Mouse (Mus musculus): Measurements from ENCODE around the gene Cbx6.

The Cbx6 gene

DNA sequence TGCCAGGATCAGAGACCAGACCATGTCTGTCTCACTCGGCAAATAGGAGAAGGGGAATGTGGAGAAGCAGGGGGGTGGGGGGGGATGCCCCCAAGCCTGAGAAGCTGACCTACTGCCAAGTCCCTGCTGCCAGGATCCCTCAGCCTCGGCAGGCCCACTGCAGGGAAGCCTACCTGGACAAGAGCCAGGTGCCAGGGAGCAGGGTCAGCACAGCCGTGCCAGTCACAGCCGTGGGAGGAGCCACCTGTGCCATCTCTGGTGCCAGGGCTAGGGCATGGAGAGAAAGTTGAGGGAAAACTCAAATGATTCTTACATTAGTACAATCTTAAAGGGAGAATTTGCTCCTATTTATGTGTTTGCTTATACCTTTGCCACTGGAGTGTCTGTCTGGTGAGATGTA is 32.2 kb downstream of the Cbx6 start:
- no peak for DNase-seq

DNA sequence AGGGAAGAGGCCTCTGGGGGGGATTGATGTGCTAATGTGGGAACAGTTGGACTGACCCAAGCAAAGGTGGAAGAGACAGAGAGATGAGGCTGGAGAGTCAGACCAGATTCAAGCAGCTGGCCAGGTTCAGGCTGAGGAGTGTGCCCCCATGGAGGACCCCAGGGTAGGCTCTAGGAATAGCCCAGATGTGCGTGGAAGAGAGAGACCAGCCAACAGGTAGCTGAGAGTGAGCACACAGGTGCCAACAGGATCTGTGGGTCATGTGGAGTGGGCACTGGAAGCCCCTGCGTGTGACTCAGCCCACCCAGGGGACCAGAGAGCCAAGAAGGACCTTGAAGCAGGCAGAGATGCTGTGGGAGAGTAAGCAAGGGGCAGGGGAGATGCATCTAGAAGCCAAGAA is 32.8 kb downstream of the Cbx6 start:
- no peak for DNase-seq

DNA sequence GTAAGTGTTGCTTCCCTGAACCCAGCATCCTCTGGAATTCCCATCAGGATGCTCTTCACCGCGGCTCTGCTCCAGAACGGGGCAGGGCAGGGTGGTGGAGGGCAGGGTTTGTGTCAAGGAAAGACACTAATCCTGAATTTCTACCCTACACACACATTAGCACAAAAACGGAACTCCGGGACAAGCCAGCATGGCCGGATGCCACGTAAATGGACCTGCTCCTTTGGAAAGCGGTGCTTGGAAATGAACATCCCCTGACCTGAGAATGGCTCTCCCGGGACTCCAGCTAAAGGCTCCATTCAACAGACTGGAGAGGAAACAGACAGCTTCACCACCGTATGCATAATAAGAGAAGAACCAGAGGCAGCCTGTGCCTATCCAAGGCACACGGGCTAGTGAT is 33.8 kb downstream of the Cbx6 start:
- no peak for DNase-seq

DNA sequence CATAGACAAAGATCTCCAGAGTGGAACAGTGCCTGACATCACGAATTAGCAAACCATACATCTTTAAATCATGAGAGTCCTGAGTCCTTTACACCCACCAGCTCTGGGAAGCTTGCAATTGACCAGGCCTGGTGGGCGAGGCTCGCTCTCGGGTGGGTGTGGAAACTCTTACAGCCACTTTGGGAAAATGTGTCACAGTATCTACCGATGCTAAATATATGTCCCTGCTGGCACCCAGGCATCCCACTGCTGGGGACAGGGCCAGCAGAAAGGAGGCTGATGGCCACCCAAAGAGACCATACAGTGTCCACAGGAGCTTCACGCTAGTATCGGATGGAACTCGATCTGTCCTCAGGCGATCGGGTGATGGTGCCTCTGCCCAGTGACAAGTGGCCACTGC is 35.9 kb downstream of the Cbx6 start:
- no peak for DNase-seq

DNA sequence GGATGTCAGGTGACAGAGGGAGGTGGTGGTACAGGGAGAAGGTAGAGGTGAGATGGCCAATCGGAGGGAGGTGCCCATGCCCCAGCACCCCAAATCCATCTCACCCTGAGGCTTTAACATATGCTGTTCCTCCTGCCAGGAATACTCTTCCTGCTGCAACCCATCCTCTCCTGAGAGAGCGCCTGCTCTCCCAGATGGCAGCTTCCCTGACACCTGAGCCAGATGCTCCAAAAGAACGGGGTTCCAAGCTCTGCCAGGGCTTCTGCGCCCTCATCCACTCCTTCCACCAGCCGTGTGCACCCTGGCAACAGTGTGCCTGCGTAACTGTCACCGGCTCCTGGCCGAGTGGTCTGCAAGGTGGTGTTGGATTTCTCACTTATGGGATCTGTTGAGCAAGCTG is 36.8 kb downstream of the Cbx6 start:
- no peak for DNase-seq

DNA sequence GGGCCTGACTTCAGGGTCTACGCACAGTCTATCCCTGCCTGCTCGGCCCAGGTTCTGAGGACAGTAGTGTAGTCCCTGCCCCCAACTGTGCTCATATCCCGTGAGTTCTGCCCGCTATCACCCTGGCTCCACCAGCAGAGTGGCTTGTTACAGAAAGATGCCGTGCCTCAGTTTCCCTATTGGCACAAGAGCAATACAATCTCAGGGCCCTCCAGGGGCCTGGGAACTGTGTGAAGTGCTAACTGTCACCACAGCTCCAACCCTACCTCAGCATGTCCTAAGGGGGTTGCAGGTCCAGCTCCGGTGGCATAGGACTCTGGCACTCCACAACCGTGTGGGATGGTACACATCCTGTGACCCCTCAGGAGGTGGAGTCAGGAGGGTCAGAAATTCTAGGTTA is 37.4 kb downstream of the Cbx6 start:
- DNase-seq: no peak

DNA sequence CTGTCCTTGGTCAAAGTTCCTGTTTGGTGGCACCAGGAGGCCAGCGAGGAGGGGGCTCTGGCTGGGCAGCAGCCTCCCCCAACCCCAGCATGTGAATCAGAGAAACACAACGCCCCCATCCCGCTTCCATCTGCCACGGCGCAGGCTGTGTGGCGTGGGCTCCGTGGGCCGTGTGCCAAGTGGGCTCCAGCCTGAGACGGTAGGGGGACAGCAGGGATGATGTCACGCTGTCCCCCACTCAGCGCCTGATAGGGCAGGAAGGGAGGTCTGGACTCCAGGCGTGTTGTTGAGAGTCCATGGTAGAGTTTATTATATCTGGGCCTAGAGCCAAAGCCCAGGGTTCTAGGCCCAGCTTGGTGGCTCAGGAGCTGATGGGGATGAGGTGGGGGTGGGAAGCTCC is 38.2 kb downstream of the Cbx6 start:
- no peak for DNase-seq

DNA sequence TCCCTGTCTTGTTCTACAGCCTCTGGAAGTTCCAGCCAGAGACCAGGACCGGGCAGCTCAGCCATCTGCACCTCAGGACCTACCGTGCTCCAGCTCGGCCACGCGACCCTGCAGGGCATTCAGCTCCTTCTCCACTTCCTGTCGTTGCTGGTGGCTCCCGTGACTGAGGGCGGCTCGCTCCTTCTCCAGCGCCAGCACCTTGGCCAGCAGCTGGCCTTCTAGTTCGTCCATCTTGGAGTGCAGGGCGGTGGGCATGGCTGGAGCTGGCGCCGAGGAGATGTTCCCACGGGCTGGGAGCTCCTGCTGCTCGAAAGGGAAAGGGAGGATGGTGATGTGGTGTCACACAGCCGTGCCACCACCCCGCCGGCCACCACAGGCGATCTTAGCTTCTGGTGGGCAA is 40.3 kb downstream of the Cbx6 start:
- DNase-seq: no peak

DNA sequence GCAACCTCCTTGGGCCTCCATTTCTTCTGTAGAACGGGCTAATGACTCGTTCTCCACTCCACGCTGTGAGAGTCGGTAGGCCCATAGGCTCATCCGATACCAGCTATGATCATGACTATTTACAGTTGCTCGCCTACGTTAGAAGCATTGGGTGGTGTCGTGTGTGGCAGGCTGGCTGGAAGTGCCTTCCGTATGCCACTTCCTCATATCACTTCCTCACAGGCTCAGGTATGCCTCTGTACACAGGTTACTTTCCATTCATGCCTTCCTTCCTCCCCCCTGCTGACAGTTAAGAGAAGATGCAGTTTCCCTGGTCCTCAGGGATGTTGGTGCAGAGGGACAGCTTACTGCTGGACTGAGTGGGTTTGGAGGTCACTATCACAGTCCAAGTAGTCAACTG is 41.4 kb downstream of the Cbx6 start:
- DNase-seq: peak; percentile 21 to 25

DNA sequence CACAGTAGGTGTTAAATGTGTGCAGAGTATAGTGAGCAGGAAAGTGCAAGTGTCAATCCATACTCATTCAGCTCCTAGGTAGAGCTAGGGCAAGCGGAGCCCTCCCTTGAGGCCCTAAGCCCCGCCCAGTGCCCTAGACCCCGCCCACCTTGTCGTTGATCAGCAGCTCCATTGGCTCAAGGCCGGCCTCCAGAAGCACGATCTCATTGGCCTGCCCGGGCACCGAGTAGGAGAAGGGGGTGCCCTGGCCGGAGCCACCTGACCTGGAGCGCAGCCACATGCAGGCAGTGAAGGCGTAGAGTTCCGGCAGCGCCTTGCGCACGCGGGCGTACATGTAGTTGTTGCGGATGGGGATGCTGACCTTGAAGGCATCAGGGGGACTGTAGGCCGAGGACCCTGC is 42.0 kb downstream of the Cbx6 start:
- DNase-seq: no peak

DNA sequence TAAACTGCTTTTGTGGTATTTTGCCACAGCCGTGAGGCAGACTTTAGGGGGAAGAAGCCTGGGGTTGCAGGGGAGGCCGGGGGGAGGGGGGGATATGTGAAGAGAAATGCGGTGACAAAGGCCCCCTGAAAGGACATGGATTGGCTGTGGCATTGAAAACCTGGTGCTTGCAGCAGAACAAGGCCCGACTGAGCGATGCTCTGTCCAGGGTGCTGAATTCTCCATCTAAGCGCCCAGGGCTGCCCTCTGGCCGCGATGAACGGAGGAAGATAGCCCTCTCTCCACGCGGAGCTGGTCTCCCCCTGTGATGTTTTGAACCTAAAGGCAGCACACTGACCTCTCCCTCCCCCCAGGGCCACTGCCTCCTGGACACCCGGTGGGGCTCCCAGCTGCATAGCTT is 43.0 kb downstream of the Cbx6 start:
- DNase-seq: peak; percentile 63 to 67

DNA sequence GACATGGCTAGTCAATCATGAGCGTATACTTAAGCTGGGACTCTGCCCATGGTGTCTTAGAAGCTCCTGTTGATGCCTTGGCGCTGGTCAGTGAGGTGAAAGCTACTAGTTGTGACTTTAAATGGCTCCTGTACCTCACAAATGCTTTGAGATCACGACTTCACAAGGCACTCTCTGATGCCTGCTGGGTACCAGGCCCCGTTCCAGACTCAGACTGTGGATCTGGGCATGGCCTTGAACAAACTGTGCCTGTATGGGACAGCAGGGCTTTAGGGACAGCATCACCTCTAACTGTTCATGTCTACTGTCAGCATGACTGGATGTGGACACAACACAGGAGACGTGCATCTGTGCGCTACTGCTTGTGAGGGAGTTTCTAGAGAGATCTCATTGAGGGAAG is 43.6 kb downstream of the Cbx6 start:
- DNase-seq: no peak

DNA sequence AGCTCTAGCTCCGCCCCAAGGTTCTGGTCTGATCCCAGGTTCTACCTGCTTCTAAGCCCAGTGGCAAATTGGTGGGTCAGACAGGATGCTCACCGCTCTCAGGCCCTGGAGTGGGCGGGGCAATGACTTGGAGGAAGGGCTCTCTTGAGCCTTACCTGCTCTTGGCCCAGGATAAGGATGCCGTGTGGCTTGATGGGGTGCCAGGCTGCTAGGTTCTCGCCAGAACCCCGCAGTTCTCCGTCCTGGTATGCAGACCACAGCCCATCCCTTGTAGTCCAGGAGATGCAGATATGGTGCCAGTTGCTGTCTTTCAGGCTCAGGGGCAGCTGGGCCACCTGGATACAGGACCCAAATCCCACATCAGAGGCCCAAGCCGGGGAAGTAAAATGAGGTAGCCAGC is 44.4 kb downstream of the Cbx6 start:
- no peak for DNase-seq

DNA sequence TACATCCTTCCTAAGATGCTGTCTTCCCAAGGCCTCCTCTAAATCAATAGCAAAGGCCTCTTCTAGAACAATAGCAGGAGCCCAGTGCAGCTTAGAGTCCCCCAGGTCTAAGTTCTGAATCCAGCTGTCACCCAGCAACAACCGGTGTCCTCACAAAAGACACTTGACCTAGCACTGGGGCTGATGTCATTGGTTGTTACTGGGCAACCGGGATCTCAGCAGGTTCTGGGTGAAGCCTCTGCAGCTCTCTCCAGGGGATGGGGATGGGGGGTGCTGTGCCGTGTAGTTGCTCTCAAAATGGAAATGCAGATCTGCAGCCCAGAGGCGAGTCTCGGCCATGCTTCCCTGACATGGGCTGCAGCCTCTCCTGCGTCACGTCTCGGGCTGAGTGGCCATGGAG is 46.7 kb downstream of the Cbx6 start:
- DNase-seq: no peak

DNA sequence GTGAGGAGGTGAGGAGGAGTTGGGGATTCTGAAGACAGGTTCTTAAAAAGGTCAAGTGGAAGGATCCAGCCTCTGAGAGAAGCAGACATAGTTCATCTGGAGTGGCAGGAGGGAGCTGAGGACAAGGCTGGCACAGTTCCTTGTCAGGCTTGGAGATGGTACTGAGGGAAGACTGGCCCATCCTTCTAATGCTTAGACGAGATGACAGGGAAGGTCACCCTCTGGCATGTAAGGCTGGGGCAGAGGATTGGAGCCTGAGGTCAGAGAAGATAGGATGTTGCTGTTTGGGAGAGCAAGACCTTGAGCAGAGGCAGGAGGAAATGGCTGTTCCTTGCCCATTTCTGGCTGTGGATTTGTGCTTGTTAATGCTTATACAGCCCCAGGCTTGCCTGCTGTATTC is 49.4 kb downstream of the Cbx6 start:
- DNase-seq: no peak

DNA sequence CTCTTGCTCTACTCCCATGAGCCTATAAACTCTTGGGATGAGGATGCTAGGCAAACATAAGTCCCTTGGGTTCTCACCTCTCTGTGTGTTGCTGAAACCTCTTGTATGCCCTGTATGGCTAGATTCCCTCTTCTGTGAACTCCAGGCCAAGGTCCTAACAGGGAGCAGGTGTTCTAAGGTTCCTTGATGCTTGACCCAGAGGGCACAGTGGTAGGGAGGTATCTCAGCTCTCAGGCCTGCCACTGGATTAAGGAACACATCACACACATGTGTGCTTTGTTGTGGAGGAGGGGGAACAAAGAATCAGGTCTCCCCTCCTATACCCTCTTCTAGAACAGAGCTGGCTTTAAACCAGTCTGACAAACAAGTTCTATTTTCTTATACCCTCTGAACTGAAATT is 56.7 kb downstream of the Cbx6 start, which contains the start of gene Dnal4:
Gene Dnal4, minus strand, starts transcription at position 101 of the 400 bp plus-strand sequence.
- DNase-seq: no peak

DNA sequence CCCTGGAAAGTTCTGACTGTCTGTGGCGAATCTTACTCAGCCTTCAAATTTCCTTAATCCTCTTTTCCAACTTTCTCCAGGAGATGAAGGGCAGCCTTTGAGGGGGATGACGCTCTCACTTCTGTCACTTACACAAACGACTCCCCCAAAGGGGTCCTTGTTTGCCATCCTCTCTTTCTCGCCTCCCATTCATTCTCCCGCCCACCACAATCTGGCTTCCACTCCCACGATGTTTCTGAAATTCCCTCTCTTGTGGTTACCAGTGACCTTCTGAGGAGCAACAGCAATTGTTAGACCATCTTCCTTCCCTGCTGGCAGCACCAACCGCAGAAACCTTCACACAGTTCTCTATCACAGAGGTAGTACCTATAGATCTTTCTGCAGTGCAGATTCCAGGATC is 58.8 kb downstream of the Cbx6 start:
- no peak for DNase-seq

DNA sequence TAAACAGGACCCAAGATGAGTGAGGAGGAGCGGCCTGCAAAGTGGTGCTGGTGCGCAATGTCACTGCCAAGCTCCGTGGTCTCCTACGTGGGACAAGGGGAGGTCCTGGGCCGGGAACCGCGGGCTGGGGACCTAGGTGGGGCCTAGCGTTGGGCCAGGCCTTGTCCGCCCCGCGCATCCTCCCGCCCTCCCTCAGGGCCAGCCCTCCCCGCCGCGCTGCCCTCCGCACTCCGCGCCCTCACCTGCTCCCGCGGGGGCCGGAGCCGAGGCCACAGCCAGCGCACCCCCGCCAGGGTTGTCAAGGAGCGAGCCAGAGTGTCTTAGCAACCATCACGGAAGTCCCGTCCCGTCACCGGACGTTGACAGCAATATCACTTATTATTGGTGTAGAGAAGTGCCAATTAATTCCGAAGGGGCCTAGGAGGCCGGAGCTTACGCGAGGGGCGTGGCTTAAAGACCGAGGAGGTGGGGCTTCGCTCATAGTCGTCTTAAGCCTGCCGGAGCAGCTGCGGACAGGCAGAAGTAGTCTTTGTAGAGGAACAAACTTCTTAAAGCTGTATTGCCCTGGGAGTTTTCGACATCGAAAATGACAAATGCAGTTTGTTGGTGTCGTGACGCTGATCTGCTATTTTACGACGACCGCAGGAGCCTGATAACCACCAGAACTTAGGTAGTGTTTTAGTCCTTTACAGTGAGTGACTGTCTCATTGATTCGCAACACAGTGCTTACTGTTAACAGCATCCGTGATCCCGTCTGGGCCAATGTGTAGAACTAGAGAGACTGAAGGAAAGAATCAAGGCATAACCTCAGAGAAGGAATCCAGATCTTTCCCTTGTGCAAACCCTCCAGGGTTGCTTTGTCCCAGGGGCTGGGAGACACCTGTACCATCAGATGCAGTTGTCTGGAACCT is 60.1 kb downstream of the Cbx6 start:
- DNase-seq: peak; percentile 97 to 98
